Mouse (Mus musculus) adipocyte (in vitro differentiated cells): Measurements from ENCODE around the gene Ppwd1.
"Not testable (repeated sequence)": the region's sequence is repeated elsewhere in the genome, so short reads cannot be mapped to it uniquely, and the experiment has no call there.

Experiments
- DNase-seq: peaks from one replicate; pipeline ENCODE4 v3.0.0-alpha.2; 2016; ENCODE audit warnings: low spot score

Ppwd1 gene

DNA sequence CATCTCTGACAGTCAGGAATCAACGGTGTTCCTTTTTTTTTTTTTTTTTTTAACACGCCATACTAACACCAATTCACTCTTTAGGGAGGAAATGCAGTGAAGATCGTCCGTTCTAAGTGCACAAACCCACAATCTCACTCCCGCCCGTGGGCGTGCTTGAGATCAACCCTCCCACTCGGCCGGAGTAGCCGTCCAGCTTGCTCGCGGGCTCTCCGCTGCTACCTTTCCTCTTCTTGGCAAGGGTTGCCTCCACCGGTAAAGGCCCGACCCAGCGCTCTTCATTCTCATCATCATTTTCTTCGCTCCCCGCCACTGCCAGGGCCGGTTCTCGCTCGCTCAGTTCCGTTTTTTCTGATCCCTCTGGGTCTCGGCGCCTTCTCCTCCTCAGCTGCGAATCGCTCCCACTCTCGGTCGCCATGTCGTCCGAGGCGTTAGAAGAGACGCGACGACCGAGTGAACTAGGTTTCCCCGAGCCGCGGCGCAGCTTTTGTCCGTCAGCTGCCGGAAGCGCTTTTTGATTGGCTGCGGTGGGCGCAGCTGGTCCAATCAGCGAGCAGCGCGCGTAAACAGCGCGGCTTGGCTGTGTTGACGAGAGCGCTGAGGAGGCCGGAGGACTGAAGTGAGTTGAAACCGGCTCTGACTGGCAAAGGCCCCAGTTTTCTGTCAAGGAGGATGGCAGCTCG is at the start of gene Ppwd1, which contains the start of gene Cenpk:
Gene Ppwd1, minus strand, starts transcription at position 460 of the 683 bp plus-strand sequence.
Gene Cenpk, plus strand, starts transcription at position 228 of the 683 bp plus-strand sequence.
- DNase-seq = peak; percentile 95

- DNase-seq = peak; percentile 7
Measured at GRCm38 (mm10) chr13:104258997-104259396, 30.4 kb upstream of the Ppwd1 start.

- no peak for DNase-seq
Measured at GRCm38 (mm10) chr13:104229181-104229580, 538 bp upstream of the Ppwd1 start.

- peak; percentile 19 for DNase-seq
Measured at GRCm38 (mm10) chr13:104227478-104227877, 1.2 kb downstream of the Ppwd1 start.

- DNase-seq = peak; percentile 7
Measured at GRCm38 (mm10) chr13:104204313-104204712, 24.3 kb downstream of the Ppwd1 start.

GRCm38 (mm10) chr13:104195891-104196290 is 32.8 kb downstream of the Ppwd1 start:
- not testable (repeated sequence) for DNase-seq

DNA sequence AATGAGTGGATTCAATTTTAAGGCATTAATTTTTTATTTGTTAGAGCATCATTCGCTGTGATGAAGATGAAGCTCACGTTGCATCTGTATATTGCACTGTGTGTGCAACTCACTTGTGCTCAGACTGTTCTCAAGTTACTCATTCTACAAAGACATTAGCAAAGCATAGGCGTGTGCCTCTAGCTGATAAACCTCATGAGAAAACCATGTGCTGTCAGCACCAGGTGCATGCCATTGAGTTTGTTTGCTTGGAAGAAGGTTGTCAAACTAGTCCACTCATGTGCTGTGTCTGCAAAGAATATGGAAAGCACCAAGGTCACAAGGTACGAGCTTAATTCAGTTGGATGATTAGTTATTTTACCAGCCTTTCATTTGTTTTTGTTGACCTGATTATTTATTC is 41.3 kb downstream of the Ppwd1 start:
- no peak for DNase-seq

DNA sequence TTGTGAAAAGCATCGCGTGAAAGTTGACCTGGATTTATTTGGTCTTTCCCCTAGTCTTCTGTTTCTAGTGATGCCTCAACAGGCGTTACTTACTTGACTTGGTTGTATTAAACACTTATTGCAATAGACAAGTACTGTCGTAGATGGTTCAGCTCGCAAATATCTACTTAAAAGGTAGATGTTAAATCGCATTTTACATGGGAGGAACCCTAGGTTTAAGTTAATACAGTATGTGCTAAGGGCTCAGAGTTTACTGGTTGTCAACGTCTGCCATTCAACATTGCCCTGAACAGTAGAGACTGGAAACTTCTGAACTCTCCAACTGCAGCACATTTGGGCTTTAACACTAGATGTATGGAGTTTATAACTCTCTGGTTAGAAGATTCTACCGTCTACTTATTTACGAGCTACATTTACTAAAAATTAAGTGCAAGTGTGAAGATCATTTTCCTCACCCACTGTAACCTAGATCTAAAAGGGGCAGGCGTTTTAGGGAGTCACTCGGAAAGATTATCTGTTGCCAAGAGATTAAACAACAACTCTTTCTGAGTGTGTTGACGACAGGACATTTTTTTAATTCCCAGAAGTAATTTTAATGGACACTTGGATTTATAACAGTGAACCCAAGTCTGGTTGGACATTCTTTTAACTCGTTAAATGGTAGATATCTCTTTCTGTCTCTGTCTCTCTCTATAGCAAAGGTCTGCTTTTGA is 49.3 kb downstream of the Ppwd1 start:
- DNase-seq = peak; percentile 44

GRCm38 (mm10) chr13:104178650-104179121 is 50.0 kb downstream of the Ppwd1 start, which contains the start of gene Trim23:
Gene Trim23 (plus strand): TSS chr13:104178797.
- DNase-seq = peak; percentile 99

GRCm38 (mm10) chr13:104177796-104178649 is 50.6 kb downstream of the Ppwd1 start, which contains the start of gene Trappc13:
Gene Trappc13 (minus strand): TSS chr13:104178469.
- no peak for DNase-seq

DNA sequence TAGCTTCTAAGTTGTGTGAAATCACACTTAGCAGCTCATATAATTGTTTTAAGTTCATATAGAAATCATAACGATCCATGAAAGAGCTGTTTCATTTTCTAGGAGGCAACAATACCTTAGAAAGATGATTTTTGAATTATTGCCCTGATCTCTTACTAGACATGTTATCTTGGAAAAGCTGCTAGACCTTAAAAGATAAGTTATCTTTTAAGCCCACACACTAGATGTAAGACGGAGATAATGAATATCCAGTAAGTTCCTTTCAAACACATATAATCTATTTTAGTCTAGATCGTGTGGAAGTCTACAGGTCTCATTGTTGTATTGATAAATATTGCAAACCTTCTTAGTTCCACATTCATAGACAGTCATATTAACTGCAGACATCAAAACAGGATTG is 51.8 kb downstream of the Ppwd1 start:
- DNase-seq = no peak

DNA sequence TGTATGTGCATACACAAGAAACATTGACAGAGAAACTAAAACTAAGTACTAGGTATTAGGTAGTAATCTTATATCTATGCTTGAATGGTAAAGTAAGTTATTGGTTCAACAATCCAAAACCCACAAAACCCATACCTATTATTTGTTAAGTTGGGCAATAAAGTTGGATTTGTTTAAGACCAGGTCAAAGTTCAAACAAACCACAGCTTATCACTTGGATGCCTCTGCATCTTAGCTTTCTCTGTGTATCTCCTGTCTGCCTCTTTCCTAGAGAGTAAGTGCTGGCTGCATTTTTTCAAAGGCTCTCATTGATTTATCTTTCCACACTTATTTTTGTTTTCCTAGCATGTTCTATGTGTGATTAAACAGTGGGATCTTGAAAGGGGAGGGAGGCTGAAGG is 56.1 kb downstream of the Ppwd1 start:
- DNase-seq = no peak

- no peak for DNase-seq
Measured at GRCm38 (mm10) chr13:104171711-104172110, 56.9 kb downstream of the Ppwd1 start.

GRCm38 (mm10) chr13:104155686-104156085 is 73.0 kb downstream of the Ppwd1 start:
- DNase-seq = no peak
